Mouse (Mus musculus): ENCODE measurements around the gene Nrcam. TPM values are rescaled to one million over a fixed set of nuclear protein-coding genes. Genes with fewer than 3 reads are reported as not detected.

The Nrcam gene
- polyA plus RNA-seq, 1 experiment from 2014 or later: 157 TPM

DNA sequence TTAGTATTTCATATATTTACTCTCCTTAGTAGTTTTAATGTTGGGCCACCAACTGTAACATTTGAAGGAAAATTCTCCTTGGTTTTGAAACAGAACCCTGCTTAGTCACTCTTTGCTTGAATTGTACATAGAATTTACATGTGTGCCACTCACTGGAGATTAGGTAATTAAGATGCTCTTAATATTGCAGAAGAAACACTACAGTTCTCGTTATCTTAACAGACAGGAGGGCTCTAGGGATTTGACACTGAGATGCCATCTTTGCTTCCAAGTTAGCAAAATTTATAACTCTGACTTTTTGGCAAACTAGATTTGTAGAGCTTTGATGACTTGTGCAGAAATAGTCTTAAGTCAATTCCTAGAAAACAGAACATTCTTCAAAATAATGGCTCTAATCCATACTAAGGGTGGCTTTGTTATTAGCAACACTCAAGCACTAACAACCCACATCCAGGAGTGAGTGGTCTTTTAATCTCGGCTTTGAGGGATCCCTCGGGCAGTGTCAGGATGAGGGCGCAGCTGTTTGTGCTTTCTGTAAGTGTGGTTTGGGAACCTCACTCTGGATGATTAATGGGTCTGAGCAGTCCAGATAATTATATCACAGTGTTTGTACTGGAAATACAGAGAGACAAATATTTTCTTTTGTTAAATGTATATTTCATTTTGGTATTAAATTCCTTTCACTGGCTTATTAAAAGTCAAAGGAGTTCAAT is 93.6 kb downstream of the Nrcam start:
- no peak overlapping the region for H3K9ac ChIP-seq
- no peak overlapping the region for H3K4me2 ChIP-seq
- no peaks in the 10 kb centered on the region for H3K36me3 ChIP-seq (replicated peaks)
- H3K4me1 ChIP-seq: 0 out of 2 replicates have a peak, but pooled peaks cover 5% of the 10 kb centered on the region
- no peak overlapping the region for H3K4me3 ChIP-seq
- 26% methylated on average over 4 of the region's 4 CpGs for WGBS
- H3K9me3 ChIP-seq: no peaks in the 10 kb centered on the region
- H3K27me3 ChIP-seq (replicated peaks): no peaks in the 10 kb centered on the region
- ATAC-seq (replicated peaks): 0 out of 2 replicates have a peak, but pooled peaks have one; percentile 71
- no peak overlapping the region for H3K27ac ChIP-seq

DNA sequence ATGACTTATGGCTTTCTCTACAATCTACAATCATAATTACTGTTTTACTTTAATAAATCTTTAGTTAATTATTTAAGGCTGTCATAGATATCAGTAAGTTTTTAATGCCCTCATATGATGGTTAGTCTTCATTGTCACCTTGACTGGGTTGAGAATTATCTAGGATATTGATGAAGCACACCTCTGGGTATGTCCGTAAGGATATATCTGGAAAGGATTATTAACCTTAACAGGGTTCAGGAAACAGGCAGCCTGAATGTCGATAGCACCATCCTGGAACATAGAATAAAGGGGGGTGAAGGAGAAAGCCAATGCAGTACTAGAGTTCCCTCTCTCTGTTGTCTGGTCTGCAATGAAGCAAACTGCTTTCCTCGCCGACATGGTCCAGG is 94.2 kb downstream of the Nrcam start:
- WGBS: 77% methylated on average over 4 of the region's 4 CpGs
- H3K4me1 ChIP-seq: 0 out of 2 replicates have a peak, but pooled peaks cover 5% of the 10 kb centered on the region
- no peak overlapping the region for H3K27ac ChIP-seq
- no peaks in the 10 kb centered on the region for H3K9me3 ChIP-seq
- H3K27me3 ChIP-seq (replicated peaks): no peaks in the 10 kb centered on the region
- H3K4me2 ChIP-seq: no peak overlapping the region
- no peak overlapping the region for H3K9ac ChIP-seq
- ATAC-seq (replicated peaks): no peak
- no peaks in the 10 kb centered on the region for H3K36me3 ChIP-seq (replicated peaks)
- no peak overlapping the region for H3K4me3 ChIP-seq

DNA sequence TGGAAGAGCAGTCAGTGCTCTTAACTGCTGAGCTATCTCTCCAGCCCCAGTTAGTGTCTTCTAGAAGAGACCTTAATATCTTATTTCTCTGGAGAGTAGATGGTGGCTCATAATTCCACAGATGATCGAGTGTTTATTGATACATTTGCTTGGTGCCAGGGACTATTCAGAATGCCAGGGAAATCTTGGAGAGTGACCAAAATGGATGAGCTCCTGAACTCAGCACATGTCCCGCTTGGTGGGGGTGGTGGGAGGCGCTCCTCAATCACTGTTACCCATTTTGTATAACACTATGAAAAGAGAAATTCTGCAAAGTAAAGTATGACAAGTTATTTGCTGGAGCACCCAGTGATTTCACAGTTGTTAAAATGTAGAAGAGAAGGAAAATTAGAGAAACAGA is 95.3 kb downstream of the Nrcam start:
- 95% methylated on average over 3 of the region's 3 CpGs for WGBS
- no peak for ATAC-seq (replicated peaks)

DNA sequence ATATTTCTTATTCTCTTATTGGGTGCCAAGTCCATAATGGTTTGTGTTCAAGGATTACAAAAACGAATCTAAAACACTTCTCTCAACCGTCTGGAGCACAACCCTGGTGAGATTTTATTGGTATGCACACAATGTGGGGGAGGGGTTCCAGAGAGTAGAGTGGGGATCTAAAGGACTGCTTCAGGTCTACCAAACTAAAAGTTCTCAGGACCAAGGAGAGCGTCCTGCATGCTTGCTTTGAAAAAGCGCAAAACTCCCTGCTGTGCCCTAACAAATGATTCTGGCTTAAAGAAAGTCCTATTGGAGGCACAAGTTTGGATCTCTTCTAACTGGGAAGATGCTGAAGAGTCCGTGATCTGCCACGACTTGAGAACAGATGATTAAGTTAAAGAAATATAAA is 96.4 kb downstream of the Nrcam start:
- Histone ChIP-seq H3K4me3 (no peak overlapping the region), H3K27ac (no peak overlapping the region), H3K36me3 (replicated peaks) (no peaks in the 10 kb centered on the region), H3K4me2 (no peak overlapping the region), H3K9ac (no peak overlapping the region), H3K9me3 (no peaks in the 10 kb centered on the region), H3K27me3 (replicated peaks) (no peaks in the 10 kb centered on the region), H3K4me1 (peaks cover 7% of the 10 kb centered on the region)
- WGBS: 15% methylated on average over 6 of the region's 6 CpGs
- no peak for ATAC-seq (replicated peaks)

More for the DNA sequence above, 95.3 kb downstream of the Nrcam start:
- H3K4me2 ChIP-seq: no peak overlapping the region
- no peaks in the 10 kb centered on the region for H3K9me3 ChIP-seq
- H3K27me3 ChIP-seq (replicated peaks): no peaks in the 10 kb centered on the region
- H3K27ac ChIP-seq: no peak overlapping the region
- H3K4me3 ChIP-seq: no peak overlapping the region
- no peak overlapping the region for H3K9ac ChIP-seq
- H3K36me3 ChIP-seq (replicated peaks): no peaks in the 10 kb centered on the region
- 0 out of 2 replicates have a peak, but pooled peaks cover 5% of the 10 kb centered on the region for H3K4me1 ChIP-seq

DNA sequence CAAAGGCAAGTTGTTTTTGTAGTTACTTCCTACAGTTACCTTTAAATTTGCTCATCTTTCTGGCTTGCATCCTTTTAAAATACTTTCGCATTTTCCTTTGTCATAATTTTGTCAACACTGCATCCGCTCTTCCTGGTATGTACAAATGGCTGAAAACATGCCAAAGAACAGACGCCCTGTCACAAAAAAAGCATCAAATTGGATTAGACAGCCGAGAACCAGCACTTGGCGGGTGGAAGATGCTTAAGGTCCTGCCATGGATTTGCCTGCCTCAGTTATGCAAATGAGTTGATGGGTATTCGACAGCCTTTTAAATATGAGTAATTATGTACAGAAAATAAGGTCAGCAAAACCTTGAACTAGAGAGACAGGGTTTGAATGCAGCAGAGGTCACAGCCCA is 101.7 kb downstream of the Nrcam start:
- Histone ChIP-seq H3K9me3 (no peaks in the 10 kb centered on the region), H3K9ac (0 out of 2 replicates have a peak overlapping the region, but pooled peaks have one; percentile 19), H3K27me3 (replicated peaks) (no peaks in the 10 kb centered on the region), H3K27ac (peak overlapping the region; percentile 76), H3K4me1 (peaks cover 27% of the 10 kb centered on the region), H3K36me3 (replicated peaks) (no peaks in the 10 kb centered on the region), H3K4me2 (0 out of 2 replicates have a peak overlapping the region, but pooled peaks have one; percentile 3), H3K4me3 (no peak overlapping the region)
- WGBS: 25% methylated on average over 6 of the region's 6 CpGs
- peak; percentile 55 for ATAC-seq (replicated peaks)

DNA sequence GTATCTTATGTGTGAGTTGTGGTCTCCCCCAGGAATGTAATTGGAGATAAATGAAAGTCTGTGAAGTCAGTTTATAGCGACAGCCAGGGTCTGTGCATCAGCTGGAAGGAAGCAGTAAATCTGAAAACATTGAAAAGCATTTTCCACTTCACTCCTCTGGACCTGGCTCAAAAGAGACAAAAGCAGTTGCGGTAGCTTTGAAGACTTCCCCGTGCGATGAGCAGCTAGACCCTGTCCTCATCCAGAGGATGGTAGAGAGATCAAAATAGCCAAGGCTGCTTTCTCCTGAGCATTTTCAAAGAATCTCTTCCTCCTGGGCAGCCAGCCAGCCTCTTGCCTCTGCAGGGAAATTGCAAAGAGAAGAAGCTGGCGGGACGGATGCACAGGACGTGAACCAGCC is 102.3 kb downstream of the Nrcam start:
- Histone ChIP-seq H3K4me2 (peak overlapping the region; percentile 5; the same call in 1 of the 2 replicates), H3K9me3 (no peaks in the 10 kb centered on the region), H3K4me3 (no peak overlapping the region), H3K36me3 (replicated peaks) (no peaks in the 10 kb centered on the region), H3K27ac (peak overlapping the region; percentile 76), H3K4me1 (peaks cover 27% of the 10 kb centered on the region), H3K27me3 (replicated peaks) (no peaks in the 10 kb centered on the region), H3K9ac (peak overlapping the region; percentile 19)
- 15% methylated on average over 7 of the region's 7 CpGs for WGBS
- peak; percentile 54 for ATAC-seq (replicated peaks)

DNA sequence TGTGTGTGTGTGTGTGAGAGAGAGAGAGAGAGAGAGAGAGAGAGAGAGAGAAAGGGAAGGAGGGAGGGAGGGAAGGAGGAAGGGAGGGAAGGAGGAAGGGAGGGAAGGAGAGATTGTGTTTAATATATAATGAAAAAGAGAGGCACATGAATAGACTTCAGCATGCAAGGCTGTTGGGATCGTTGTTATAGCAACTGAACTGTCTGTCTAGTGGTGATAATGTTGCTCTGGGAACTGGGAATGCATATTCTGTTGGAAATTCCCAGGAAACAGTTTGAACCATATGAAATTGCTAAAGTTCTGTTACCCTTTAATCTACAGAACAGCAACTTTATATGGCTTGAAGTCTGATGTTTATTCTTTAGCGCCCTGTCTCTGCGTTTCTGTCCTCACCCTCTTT is 104.0 kb downstream of the Nrcam start:
- H3K27ac ChIP-seq: no peak overlapping the region
- no peaks in the 10 kb centered on the region for H3K36me3 ChIP-seq (replicated peaks)
- H3K9me3 ChIP-seq: no peaks in the 10 kb centered on the region
- peaks cover 41% of the 10 kb centered on the region for H3K4me1 ChIP-seq
- H3K4me2 ChIP-seq: no peak overlapping the region
- WGBS: 73% methylated on average over 3 of the region's 3 CpGs
- no peak overlapping the region for H3K4me3 ChIP-seq
- no peak for ATAC-seq (replicated peaks)
- no peaks in the 10 kb centered on the region for H3K27me3 ChIP-seq (replicated peaks)
- H3K9ac ChIP-seq: no peak overlapping the region

DNA sequence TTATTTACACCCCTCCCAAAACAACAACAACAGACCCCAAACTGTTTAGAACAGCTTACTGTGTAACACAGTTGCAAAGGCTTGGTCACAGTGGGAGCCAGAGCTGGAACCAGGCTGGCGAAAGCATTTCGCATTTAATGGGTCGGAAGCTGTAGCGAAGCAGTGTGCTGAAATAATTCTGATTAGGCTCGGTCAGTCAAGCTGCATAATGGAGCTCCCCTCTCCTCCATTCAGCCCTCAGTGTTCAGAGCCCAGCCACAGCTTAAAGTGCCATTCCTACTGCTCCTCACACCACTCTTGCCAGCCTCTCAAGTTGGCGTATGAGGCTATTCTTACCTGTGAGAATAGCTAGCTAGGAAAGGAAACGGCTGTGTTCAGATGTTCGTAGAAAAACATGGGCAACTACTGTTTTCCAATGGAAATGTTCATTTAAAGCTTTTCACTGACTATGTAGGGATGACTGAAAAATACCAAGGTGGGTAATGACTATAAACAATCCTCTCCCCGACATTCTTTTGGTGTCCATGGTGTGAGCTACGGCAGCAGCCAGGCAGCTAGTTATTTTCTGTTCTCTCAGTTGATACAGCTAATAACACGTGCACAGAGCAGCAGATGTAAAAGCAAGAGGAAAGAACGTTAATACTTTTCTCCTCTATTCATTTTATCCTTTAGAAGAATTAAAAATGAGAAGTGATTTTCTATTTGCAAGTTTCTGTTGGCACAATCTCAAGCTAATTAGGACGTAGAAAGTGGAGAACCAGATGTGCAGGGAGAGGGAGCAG is 108.6 kb downstream of the Nrcam start:
- H3K27ac ChIP-seq: peak overlapping the region; percentile 65
- H3K4me1 ChIP-seq: peaks cover 46% of the 10 kb centered on the region
- peak; percentile 74 for ATAC-seq (replicated peaks)
- no peaks in the 10 kb centered on the region for H3K9me3 ChIP-seq
- WGBS: 12% methylated on average over 13 of the region's 13 CpGs
- H3K36me3 ChIP-seq (replicated peaks): no peaks in the 10 kb centered on the region
- H3K4me2 ChIP-seq: peak overlapping the region; percentile 30
- H3K4me3 ChIP-seq: 0 out of 2 replicates have a peak overlapping the region, but pooled peaks have one; percentile 4
- no peaks in the 10 kb centered on the region for H3K27me3 ChIP-seq (replicated peaks)
- H3K9ac ChIP-seq: 0 out of 2 replicates have a peak overlapping the region, but pooled peaks have one; percentile 8

DNA sequence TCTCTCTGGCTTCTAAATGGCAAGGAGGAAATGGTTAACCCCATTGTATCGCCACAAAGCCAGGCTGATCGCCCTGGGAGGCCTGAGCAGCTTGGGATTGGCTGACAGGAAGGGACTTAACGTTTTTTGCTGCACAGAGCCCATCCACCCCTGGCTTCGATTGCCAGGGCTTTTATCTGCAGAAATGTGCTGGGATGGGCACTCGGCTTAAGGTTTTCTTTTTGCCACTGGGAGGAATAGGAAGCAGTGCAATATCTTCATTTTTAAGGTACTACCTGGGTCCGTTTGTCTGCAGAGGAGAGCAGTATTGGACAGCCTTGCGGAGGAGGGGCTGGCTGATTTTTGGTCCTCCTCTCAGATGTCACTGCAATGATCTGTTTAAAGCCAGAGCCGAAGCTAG is 110.2 kb downstream of the Nrcam start:
- Histone ChIP-seq H3K27me3 (replicated peaks) (no peaks in the 10 kb centered on the region), H3K4me3 (peak overlapping the region; percentile 28), H3K27ac (peak overlapping the region; percentile 86), H3K9ac (peak overlapping the region; percentile 31), H3K36me3 (replicated peaks) (no peaks in the 10 kb centered on the region), H3K9me3 (no peaks in the 10 kb centered on the region), H3K4me2 (peak overlapping the region; percentile 48), H3K4me1 (peaks cover 44% of the 10 kb centered on the region)
- 3% methylated on average over 8 of the region's 8 CpGs for WGBS
- ATAC-seq (replicated peaks): peak; percentile 53

DNA sequence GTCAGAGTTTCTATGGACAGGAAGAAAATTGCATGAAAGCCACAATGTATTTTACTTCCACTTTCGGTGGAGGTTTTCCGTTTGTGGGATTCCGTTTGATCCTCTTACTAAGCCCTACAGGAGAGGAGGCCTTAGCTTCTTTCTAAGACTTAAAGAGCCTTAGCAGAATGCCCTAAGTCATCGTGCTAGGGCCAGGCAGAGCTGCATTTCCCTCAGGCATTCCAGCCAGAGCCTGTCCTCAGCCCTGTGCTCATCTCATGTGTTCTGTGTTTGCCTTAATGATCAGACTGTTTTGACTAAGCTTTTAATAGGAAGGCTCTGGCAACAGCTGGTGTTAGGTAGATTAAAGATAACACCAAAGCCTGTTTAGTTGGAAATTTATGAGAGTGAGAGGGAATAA is 111.5 kb downstream of the Nrcam start:
- ATAC-seq (replicated peaks): peak; percentile 31; the same call in 1 of the 2 replicates
- Histone ChIP-seq H3K4me3 (0 out of 2 replicates have a peak overlapping the region, but pooled peaks have one; percentile 28), H3K27me3 (replicated peaks) (no peaks in the 10 kb centered on the region), H3K4me2 (peak overlapping the region; percentile 48), H3K27ac (peak overlapping the region; percentile 86), H3K4me1 (peaks cover 44% of the 10 kb centered on the region), H3K36me3 (replicated peaks) (no peaks in the 10 kb centered on the region), H3K9ac (no peak overlapping the region; the same call in 1 of the 2 replicates), H3K9me3 (no peaks in the 10 kb centered on the region)
- 9% methylated on average over 4 of the region's 4 CpGs for WGBS

DNA sequence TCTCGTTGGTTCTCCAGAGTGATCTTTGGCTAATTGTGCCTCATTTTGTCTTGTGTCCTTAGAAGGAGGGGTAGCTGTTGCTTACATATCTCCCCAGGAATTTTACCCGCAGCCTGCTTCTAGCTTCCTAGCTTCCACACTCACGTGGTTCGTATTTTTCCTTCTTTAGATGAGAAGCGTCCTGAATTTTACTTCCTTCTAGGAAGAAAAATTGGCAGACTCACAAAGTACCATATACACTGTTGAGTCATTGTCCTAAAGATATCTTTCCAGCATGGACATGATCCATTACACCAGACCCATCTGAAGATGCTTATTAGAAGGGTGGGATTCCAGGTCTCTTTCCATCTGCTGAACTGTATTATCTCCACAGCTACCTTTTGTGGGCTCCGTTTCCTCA is 122.2 kb downstream of the Nrcam start:
- Histone ChIP-seq H3K27ac (no peak overlapping the region), H3K4me1 (no peaks in the 10 kb centered on the region; the same call in 1 of the 2 replicates), H3K36me3 (replicated peaks) (no peaks in the 10 kb centered on the region), H3K27me3 (replicated peaks) (no peaks in the 10 kb centered on the region), H3K9ac (no peak overlapping the region), H3K4me2 (no peak overlapping the region), H3K4me3 (no peak overlapping the region), H3K9me3 (no peaks in the 10 kb centered on the region)
- 77% methylated on average over 6 of the region's 6 CpGs for WGBS
- no peak for ATAC-seq (replicated peaks)

DNA sequence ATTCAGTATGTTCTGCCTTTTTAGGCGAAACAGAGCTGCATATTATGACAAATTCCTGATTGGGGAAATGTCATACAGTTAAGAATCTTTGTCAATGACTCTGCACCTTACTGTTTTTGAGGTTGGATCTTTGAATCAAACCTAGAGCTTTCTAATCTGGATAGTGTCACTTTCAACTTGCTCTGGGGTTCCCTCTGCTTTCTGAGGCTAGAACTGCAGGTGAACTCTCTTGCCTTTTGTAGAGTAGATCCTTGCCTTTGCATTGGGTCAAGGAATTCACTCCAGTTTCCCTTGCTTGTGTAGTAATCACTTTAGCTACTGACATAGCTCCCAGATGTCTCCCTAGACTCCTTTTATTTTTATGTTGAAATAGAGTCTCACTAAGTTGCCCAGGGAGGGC is 123.1 kb downstream of the Nrcam start:
- Histone ChIP-seq H3K4me3 (no peak overlapping the region), H3K36me3 (replicated peaks) (no peaks in the 10 kb centered on the region), H3K4me1 (no peaks in the 10 kb centered on the region; the same call in 1 of the 2 replicates), H3K9me3 (no peaks in the 10 kb centered on the region), H3K27ac (no peak overlapping the region), H3K27me3 (replicated peaks) (no peaks in the 10 kb centered on the region), H3K4me2 (no peak overlapping the region), H3K9ac (no peak overlapping the region)
- ATAC-seq (replicated peaks): no peak
- 66% methylated on average over 1 of the region's 1 CpGs for WGBS

Data from midbrain, embryonic 15.5 days (tissue).